Mouse (Mus musculus) right cerebral cortex, adult 18-20 months (tissue): ENCODE measurements at regions not wholly inside any gene's neighbourhood (a gene's known extent, or its start where the extent isn't known, plus 50 kb on each side); places are given as distances from the start of the nearest gene placed in this dataset.

Source experiments
- DNase-seq: peaks from one replicate; pipeline ENCODE4 v3.0.0; 2022; ENCODE audit warnings: mixed read lengths

DNA sequence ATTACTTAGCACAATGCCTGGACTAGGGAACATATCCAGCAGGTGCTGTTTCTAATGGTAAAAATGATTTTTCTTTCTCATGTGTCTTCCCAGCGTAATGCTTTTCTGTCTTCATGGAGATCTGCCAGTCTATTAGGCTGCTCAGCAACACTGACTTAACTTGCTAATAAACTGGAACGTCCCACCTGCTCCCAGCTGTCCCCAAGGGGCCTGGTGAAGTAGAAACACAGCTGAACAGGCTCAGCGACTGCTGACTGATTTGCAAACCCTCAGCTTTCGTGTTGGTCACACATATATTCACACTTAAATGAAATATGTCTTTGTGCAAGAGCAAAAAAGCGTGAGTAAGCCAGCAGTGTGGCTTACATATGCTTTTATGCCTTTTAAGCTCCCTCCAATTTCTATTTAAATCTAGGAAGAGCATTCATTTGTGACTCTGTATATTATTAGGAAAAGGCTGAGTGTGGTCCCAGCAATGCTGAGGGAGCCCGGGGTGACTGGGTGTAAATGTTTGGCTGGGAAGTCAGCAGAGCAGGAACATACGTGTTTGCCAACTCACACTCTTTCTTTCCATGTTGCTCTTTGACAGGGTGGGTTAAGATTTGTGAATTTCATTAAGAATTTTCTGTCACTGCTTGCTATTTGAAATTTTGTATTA lies 146.7 kb upstream of the Rgmb start:
- DNase-seq, result no peak

DNA sequence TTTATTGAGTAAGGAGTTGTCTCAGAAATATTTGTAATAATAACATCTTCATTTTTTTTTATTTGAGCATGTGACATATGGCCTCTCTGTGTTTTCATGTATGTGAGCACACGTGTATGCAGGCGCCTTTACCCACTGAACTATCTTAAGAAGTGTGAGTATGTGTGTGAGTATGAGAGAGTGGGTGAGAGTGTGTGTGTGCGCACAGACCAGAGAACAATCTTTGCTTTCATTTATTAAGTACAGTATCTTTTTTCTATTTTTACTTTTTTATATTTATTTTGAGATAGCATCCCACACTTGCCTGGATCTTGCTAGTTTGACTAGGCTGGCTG lies 140.5 kb upstream of the Rgmb start:
- no peak for DNase-seq

DNA sequence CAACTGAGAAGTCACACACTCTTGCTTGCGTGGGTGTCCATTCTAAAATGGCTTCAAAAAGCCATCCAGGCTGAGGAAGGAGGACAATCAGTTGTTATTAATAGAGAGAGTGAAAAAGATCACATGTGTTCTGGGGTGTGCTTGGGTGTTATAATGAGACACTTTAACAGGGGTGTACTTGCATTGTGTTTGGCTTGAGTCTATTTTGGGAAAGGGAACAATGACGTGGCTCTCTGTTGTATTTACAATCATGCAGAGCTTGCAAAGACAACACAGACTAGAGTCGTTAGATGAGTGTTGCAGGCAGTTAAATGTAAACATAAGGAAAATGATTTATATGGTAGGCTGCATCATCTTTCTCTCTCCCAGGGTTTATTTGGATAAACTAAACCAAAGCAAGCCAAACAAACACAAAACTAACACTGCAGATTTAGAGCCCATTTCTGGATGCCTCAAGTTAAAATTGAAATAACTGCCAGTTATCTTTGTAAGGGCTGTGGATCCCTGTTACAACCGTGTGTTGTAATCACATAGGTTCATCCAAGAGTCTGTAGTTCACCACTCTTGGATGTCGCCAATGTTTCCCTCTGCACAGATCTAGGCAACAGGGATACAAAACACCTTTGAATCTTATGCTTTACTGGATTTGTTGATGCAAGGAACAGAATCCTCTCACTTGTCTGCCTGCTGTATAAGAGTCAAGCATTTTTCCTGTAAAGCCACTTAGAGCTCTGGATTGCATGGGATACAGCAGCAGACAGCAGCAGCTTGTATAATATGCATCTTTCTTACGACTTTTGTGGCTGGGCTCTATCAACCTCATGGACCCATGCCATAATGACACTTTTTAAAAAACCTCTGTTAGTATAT lies 139.9 kb upstream of the Rgmb start:
- no peak for DNase-seq

DNA sequence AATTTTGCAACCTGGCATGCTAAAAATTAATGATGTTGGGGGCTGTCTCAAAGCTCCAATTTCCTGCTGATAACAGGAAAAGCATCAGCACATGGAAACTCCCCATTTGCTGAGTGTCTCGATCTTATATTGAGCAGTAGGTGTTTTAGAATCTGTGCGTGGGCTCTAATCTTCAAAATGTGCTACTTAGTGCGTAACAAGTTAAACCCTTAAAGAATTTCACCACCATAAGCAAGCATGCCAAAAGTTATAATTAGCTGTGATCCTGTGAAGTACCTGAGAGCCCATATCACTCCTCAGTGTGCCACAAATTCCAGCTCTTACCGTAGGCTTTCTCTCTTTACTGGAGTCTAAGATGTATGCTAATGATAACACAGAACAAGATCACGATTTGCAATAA lies 137.5 kb upstream of the Rgmb start:
- DNase-seq, result no peak

DNA sequence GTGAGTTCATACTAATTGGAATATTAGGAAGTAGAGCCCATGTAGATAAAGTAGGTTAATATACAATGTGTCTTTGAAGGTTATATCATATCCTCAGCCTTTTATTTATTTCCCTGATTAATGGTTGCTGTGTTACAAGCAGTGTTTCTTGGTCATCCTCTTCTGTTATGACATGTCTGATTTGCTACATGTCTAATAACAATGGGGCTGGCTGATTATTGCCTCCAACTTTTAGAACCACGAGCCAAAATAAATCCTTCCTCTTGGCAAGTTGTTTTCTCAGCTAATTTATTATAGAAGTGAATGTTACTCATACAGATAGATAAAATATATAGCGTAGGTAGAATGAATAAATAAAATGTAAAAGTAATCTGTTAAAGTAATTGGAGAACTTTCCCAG lies 124.8 kb upstream of the Rgmb start:
- no peak for DNase-seq

DNA sequence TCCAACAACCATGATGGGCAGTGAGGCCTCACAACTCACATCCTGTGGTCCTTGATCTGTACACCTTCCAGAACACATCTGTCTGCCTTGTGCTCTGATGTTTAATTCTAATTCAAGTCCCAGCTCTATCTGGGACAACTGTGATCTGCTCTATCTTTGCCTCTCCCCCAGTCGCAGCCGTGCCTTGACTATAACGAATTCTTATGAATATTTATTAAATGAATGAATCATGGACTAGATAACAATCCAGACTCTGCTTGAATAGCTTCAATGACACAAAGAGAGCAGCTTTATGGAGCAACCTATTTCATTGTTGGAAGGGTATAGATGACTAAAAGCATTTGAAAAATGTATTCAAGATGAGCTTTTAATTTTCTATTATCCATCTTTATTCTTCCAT lies 120.8 kb upstream of the Rgmb start:
- peak; percentile 3 for DNase-seq

DNA sequence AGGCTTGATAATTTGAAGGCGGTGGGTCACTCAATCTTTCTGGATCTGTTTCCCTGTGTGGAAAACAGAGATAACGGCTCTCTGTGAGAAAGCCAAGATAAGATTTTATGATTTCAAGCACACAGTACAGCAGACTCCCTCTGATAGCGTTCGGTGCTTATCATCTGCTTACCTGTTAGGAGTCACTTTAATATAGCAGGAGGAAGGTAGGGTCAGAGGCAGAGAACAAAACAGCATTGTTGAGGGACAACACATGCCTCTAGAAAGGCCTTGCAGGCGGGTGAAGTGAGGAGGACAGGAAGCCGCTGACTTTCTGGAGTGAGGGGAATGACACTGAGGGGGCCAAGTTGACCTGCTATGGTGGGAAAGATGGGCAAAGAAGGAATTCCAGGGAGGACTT lies 118.9 kb upstream of the Rgmb start:
- no peak for DNase-seq

DNA sequence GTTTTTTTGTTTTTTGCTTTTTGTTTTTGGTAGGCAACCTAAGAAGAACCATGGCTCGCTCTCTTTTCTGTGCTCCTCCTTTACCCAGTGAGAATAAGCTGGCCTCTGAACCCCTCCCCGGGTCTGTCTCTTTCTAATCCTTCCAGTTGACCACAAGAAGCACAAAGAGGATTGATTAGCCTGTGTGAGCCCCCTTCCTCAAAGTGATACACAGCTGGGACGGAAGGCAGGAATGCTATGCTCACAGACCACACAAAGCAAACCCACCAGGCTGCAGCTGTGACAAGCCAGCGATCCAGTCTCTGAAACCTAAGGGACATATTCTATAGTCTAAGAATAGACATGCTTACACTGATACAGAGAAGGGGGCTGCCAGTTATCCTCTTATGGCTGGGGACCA lies 111.5 kb upstream of the Rgmb start:
- DNase-seq, result no peak

DNA sequence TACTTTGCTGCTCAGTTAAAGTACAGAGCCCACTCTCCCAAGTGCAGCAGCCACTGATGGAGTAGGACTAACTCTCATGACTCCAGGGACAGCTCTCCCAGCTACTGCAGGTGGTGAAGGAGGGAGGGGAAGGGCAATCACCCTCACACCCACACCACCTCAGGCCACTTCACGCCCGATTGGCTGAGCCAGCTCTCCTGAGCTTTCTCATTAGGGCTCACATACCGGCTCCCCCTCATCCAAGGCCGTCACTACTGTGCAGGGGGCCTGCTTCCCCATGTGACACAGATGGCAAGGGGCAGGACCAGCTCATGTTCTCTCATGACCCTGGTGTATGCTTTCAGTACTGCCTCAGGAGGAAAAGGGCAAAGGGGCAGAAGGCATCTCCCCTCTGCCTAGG lies 87.8 kb upstream of the Rgmb start:
- DNase-seq, result no peak

DNA sequence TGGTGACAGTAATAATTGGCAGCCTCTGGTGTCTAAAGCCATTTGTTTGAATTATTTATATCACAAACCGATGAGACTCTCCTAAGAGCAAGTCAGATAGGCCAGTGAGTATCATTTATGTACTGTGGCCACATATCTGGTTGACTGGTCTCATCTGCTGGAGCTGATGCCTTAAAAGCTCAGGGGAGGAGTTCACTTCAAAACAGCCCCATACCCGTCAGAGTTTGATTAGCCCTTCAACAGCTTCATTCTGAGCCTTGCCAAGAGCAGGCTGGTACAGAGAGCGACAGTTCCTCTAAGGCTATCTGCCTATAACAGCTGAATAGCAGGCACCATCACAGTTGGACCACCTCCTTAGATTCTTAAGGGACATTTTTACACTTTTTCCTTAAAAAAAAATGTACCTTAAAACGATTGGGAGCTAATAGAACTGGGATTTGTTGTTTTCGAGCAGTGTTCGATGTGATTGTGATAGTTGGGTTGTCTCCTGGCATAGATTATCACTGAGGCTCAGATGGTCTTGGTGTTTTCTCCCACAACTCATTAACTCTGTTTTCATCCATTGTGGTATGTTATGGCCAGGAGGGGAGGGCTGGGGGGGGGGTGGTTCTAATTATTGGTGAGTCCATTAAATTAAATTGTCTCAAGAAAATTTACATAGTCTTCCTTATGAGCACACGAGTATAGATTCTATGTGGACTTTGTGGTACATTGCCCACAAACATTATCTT lies 68.0 kb upstream of the Rgmb start:
- DNase-seq, result no peak

DNA sequence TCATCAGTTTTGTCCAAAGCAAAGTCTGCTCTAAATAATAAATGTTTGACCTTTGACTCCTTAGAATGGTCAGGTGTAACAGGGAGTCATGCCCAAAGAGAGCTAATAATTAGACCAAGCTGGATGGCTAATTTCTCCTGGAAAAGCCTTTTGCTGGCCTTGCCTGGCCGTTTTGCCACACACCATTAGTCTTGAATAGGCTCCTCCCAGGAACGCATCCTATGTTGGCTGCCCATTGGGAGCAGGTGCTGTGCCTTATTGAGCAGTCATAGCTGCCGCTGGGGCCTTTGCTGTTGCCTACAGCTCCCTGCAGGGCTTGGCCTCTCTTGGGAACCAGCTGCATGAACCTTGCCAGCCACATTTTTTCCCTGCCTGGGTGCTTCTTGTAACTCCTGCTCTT lies 65.1 kb upstream of the Rgmb start:
- DNase-seq, result no peak

DNA sequence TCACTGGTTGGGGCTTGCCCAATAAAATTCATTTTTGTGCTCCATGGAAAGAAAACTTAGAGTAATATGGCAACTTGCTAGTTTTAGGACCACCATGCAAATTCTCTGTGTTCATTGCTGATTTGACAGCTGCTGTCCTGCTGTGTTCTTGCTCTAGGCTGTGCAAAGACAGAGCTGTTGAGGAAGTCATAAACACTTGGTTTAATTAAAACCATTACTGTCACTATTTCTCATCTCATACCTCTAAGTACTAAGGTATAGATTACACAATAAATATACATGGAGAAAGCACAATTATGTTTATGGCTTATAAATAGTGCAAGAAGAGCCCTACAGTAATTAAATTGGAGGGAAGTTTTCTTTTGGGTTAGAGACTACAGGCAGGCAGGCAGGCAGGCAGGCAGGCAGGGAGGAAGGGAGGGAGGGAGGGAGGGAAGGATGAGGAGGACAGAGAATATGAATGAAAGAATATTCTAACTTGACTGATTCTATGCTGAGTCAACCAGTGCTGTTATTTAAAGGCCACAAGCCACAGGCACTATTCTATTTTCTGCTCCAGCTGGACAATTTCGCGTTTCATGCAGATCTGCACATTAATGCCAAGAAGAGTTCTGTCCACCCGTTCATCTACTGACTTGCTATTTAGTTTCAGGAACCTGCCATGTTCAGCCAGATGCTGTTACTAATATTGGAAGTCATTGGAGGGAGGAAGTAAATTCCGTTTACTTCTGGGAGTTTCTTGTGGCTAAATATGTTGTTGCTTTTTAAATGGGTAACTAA lies 61.2 kb upstream of the Rgmb start:
- peak; percentile 2 for DNase-seq

DNA sequence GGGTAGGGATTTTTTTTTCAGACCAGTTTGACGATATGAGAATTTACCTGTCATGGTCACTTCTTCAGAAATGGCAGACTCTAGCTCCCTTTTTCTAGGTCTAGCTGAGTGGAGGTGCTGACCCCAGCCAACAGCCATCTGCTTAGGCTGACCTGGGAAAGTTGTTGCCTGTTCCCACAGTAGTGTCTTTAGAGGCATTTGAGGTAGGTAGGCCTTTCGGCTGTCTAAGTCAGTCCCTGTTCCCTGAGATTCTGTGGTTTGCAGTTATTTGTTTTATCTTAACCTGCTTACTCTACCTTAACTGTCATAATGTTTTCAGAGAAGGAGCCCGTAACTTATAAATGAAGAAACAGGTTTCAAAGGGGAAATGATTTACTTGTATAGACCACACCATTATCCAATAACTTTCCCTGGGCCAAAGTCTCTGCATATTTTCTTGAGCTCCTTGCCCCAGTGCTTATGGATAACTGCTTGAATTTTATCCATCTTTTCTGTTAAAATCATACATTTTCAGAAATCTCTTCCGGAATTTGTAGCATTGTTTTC lies 59.8 kb upstream of the Rgmb start:
- DNase-seq, result no peak

DNA sequence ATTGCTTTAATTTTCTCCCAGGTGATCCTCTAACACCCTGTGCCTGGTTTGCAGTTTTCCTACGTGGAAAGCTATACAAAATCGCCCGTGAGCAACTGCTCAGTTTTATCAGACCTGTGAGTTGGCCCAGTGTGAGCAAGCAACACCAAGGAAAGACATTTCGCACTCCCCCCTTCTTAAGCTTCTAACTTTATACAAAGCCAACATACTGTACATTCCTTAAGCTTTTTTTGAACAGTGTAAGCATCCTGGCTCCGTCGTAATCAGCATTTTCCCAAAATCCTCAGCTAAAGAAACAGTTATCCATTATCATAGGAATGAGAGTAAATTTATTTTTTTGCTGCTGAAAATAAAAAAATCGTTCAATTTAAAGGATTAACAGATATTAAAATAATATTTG lies 52.0 kb upstream of the Rgmb start:
- DNase-seq, result no peak

DNA sequence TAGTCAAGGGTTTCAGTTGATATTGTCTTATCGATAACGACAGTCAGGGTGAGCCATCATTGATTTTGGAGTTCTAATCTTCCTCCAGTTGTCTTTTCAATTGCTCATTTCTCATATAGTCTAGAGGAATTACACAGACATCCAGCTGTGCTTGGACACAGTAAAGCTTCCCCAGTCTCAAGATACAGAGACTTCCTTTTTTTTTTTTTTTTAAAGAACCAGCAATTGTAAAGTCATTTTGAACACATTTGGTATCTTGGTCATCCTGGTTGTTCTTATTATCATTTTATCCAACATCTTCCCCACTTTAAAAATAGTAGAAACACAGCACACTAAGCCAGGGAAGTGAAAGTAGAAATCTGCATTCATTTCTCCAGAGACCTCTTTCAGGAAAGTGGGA lies 51.4 kb upstream of the Rgmb start:
- DNase-seq, result no peak
